Mouse (Mus musculus) cortical plate, adult 2 months (tissue): ENCODE data around the gene Armc8.
A peak's percentile ranks its signal among the peaks of the same experiment; 100 is the strongest.

Experiments used
- CTCF ChIP-seq: fragments of 200-500 bp; IDR thresholded peaks from 2 replicates; pipeline ENCODE4 v1.5.1; 2011; ENCODE audit warnings: mild to moderate bottlenecking, control low read depth, low read length; ENCODE audit not compliant: insufficient read depth; ENCODE audit errors: extremely low read depth
- POLR2A ChIP-seq: fragments of 200-500 bp; IDR thresholded peaks from 2 replicates; pipeline ENCODE4 v1.6.1; 2011; ENCODE audit warnings: mild to moderate bottlenecking, low read length, control low read depth; ENCODE audit not compliant: insufficient read depth; ENCODE audit errors: extremely low read depth

DNA sequence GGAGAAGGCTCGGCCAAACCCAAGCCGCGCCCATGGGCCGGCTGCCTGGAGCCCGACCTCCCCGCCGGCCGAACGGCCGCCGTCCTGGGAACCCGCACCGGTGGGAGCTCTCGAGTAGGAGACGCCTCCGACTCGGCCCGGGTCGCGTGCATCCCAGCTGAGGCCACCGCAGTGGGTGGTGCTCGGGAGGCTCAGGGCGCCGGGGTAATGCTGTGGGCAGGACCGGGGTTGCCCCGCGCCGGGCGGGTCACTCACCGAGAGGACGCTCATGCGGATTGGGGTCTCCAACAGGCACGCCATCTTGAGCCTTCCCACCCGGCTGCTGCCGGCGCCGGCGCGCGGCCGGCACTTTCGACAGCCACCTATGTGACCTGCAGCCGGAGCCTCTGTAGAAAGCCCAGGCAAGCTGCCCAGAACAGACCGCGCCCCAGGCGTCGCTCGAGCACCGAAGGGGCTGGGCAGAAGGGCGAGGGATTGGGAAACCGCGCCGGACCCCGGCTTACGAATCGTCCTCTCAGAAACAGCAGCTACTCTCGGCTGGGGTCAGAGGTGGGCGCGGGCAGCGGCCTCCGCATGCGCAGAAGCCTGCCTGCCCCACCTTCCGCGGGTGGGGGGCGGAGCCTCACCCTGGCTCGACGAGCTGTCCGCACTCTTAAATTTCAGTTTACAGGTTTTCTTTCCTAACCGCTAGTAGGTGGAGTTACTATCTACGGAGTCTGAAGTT lies at the start of gene Armc8:
- TF ChIP-seq CTCF (no peak), POLR2A (peak; percentile 82)
